Mouse (Mus musculus): ENCODE data around the gene Tyk2.

Tyk2 gene

DNA sequence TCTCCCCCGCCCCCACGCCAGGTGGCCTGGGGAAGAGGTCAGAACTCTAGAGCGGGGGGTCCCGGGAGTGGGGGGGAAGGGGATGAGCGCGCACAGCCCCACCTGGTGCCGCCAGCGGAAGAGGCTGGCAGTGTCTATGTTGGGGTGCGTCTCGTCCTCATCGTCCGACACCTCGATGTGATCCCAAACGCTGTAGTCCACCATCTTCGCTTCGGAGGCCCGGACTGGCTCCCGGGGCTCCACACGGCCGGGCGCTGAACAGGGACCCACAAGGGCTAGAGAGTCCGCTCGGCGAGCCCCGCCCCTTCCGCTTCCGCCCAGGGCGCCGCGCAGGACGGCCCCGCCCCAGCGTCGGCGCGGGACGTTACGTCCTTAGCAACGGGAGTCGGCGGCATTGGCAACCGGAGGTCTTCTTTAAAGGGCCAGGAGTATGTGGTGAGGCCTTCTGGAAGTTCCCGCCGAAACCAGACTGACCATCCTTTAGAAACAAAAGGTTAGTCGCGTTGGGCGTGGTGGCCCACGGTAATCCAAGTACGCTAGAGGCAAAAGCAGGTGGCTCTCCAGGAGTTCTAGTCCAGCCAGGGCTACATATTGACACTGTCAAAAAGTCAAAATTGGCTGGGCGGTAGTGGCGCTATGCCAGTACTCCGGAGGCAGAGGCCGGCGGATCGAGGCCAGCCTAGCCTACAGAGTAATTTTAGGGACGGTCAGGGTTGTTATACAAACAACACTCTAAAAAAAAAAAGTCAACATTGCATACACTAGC lies 18.8 kb upstream of the Tyk2 start, which contains the start of gene Cdc37:
TSS of gene Cdc37 (minus strand) at position 329 of the 766 bp plus-strand sequence.
- DNase-seq (ENCODE audit: low spot score in 2 of 2): peak; percentile 88 to 91

DNA sequence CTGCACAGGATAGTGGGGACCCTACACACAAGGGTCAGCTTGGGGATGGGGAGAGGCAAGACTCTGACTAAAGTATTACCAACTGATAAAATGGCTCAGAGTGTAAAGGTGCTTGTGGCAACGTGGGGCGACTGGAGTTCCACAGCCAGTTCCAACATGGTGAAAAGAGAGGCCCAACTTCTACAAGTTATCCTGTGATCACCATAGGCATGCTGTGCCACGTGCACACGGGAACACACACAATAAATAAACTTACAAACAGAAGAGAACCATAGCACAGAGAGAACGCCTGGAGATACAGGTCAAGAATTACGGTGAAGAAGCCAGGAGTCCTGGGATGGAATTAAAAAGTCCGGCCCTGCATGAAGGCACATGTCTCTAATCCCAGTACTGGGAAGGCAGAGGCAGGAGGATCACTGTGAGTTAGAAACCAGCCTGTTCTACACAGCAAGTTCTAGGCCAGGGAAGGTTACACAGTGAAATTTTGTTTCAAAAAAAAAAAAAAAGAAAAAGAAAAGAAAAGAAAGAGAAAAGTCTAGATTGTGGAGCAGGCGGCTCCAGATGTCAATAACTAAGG lies 18.1 kb upstream of the Tyk2 start:
- no peak for DNase-seq (ENCODE audit: low spot score in 2 of 2)

GRCm38 (mm10) chr9:21148427-21148826 lies 17.4 kb upstream of the Tyk2 start:
- no peak for DNase-seq (ENCODE audit: low spot score in 2 of 2)

- no peak for DNase-seq (ENCODE audit: low spot score in 2 of 2)
Observed at GRCm38 (mm10) chr9:21146722-21147121, 15.7 kb upstream of the Tyk2 start.

- no peak for DNase-seq (ENCODE audit: low spot score in 2 of 2)
Observed at GRCm38 (mm10) chr9:21145431-21145830, 14.4 kb upstream of the Tyk2 start.

DNA sequence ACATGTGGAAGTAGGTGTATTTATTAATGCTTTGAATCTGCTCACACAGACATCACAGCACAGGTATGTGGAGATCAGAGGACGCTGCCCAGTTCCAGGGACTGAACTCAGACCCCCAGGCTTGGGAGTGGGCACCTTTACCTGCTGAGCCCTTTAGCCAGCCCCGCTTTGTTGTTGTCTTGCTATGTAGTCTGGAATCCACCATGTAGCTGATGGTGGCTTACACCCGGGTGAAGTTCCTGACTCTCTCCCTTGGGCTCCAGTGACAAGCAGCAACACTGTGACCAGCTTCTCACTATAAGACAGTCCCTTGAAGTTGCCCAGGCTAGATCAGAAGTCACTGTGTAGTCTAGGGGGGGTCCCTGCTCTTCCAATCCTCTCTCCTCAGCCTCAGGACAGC lies 13.3 kb upstream of the Tyk2 start:
- DNase-seq (ENCODE audit: low spot score in 2 of 2): no peak

- no peak for DNase-seq (ENCODE audit: low spot score in 2 of 2)
Observed at GRCm38 (mm10) chr9:21141922-21142321, 10.9 kb upstream of the Tyk2 start.

DNA sequence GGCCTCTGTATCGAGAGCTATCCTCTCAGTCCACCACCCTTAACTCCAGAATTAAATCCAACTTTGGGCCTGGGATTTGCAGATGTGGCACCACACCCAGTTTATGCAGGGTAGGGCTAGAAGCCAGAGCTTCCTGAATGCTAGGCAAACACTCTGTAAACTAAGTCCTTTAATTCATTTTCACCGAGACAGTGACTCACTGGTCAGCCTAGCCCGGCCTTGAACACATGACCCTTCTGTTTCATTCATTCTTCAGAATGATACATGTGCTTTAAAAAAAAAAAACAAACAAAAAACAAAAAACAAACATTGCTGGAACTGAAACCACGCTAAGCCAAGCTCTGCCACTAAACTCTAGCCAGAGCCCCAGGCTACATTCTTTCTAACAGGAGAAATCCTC lies 7.3 kb upstream of the Tyk2 start:
- no peak for DNase-seq (ENCODE audit: low spot score in 2 of 2)

- no peak for DNase-seq (ENCODE audit: low spot score in 2 of 2)
Observed at GRCm38 (mm10) chr9:21137229-21137628, 6.2 kb upstream of the Tyk2 start.

DNA sequence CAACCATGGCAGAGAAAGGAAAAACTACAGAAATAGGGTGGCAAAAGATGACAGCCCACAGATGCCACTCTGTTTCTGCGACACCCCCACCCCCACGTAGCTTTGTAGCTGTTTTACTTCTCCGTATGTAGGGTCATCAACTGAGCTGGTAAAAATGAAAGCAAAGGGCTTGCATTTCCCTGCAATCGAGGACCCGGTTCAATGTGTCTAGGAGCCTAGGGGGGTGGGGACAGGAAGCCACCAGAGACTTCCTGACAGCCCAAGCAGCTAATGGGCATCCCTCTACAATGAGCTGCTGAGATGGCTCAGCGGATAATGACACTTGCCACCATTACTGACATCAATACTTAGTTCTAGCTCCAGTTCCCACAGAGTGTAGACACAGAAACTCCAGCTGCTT lies 5.4 kb upstream of the Tyk2 start:
- no peak for DNase-seq (ENCODE audit: low spot score in 2 of 2)

- no peak for DNase-seq (ENCODE audit: low spot score in 2 of 2)
Observed at GRCm38 (mm10) chr9:21135941-21136381, 4.9 kb upstream of the Tyk2 start.

- no peak for DNase-seq (ENCODE audit: low spot score in 2 of 2)
Observed at GRCm38 (mm10) chr9:21135329-21135890, 4.4 kb upstream of the Tyk2 start.

DNA sequence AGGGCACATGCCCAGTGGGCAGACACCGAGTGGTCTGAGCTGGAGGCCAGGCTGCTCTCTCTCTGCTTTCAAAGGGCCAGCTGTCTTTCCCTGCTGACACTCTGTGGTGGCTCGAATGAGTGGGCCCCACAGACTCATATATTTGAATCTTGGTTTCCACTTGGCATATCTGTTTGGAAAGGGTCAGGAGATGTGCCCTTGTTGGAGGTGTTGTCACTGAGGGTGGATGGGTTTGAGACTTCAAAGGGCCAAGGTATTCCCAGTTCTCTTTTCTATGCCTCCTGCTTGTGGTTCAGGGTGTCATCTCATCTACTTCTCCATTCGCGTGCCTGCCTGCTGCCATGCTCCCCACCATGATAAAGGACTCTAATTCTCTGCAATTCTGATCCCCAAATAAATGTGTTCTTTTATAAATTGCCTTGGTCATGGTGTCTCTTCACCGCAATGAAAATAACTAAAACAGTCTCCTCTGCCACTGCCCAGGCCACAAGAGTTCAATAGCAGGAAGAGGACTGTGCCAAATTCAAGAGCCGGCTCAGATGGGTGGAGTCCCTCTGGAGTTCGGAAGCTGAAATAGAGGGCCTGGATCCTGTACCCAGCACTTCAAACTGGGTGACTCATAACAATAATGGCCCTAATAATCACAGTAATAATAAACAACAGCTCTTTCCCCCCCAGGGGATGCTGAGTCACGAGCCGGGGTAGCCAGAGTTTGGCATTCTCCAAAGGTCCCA lies 3.7 kb upstream of the Tyk2 start:
- DNase-seq (ENCODE audit: low spot score in 2 of 2): no peak

- no peak for DNase-seq (ENCODE audit: low spot score in 2 of 2)
Observed at GRCm38 (mm10) chr9:21133064-21133707, 2.1 kb upstream of the Tyk2 start.

- no peak for DNase-seq (ENCODE audit: low spot score in 2 of 2)
Observed at GRCm38 (mm10) chr9:21132102-21132775, 1.2 kb upstream of the Tyk2 start.

- DNase-seq (ENCODE audit: low spot score in 2 of 2): no peak
Observed at GRCm38 (mm10) chr9:21126259-21126627, 4.8 kb downstream of the Tyk2 start.

DNA sequence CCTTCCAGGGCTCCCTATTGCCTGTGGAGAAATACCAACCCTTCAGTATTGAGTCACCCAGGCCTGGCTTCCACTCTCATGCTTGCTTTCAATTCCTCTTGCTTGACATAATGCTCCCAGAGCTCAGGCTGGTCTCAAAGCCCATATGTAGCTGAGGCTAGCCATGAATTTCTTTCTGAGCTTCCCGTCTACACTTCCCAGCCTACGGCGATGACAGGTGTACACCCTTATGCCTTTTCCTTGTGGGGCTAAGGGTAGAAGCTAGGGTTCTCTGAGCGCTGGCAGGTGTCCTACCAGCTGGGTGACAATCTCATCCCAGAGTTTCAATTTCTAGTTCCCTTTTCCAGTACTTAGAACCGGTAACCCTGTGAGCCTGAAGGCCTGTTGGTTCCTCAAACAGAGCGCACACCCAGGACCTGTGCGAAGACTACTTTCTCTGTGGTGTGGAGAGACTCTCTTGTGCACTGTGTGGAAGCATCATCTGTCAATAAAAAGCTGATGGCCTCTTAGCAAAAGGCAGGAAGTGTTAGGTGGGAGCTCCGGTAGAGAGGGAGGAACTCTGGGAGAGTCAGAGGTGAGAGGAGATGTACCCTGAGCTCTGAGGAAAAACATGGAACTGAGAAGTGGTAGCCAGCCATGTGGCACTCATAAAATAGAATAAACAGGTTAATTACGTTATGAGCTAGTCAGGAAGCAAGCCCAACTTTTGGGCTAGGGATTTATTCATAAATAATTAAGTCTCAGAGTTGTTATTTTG lies 5.4 kb downstream of the Tyk2 start:
- DNase-seq (ENCODE audit: low spot score in 2 of 2): no peak

- DNase-seq (ENCODE audit: low spot score in 2 of 2): no peak
Observed at GRCm38 (mm10) chr9:21124837-21125236, 6.2 kb downstream of the Tyk2 start.

DNA sequence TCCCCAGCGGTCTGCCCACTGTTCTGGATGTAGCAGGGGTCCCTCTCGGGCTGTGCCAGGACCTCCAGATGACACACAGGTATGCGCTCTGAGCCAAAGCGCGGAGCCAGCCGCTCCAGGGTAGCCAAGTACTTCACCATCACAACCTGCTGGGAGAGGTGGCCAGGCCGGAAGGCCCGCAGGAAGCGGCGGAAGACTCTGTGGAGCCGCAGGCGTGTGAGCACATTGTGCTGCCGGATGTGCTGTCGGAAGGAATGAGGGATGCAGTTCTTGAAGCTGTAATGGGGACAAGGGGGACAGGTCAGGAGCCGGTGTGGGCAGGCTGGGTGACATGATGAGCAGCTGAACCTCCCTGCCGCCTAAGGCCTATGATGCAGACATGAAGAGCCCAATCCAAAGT lies 9.6 kb downstream of the Tyk2 start:
- DNase-seq (ENCODE audit: low spot score in 2 of 2): no peak

- DNase-seq (ENCODE audit: low spot score in 2 of 2): no peak
Observed at GRCm38 (mm10) chr9:21117073-21117472, 14.0 kb downstream of the Tyk2 start.

GRCm38 (mm10) chr9:21115105-21115504 lies 15.9 kb downstream of the Tyk2 start:
- no peak for DNase-seq (ENCODE audit: low spot score in 2 of 2)
